Mouse (Mus musculus) thymus, postnatal 25 days (tissue): Measurements from ENCODE around the gene Met.

Experiments
- DNase-seq: peaks from one replicate; pipeline ENCODE4 v3.0.0; 2022

The Met gene

DNA sequence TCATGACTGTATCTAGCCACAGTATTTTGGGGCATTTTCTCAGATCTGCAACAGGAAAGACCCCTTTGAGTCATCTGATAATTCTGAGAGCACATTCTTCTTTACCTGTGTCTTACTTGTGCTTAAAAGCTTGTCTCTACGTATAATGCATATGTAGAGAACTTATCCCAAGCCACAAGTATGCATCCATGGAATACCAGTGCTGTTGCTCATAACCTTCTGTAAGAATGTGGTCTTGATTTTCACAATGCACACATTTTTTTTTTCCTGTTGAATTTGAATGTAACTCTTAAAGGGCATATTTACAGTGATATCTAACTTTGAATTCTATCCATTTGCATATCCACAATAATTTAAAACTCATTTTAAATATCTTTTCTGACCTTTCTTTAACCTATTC, 31.8 kb downstream of the Met start:
- no peak for DNase-seq

DNA sequence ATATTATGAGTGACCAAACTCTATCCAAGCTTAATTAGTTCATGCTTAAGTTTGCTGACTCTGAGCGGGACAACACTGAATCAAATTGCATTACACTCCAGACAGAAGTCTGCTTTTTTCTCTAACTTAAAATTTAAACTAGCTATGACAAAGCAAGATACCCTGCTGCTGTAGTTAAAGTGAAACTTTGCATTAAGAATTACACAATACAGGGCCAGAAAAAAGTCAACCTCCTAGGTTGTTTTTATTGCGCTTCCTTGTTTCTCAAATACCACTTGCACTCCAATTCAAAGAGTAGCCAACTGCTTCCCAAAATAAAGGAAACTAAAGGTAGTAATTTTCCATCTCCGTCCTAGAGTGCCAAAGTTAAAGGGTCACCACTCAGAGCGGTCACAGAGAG, 33.8 kb downstream of the Met start:
- DNase-seq, result no peak

DNA sequence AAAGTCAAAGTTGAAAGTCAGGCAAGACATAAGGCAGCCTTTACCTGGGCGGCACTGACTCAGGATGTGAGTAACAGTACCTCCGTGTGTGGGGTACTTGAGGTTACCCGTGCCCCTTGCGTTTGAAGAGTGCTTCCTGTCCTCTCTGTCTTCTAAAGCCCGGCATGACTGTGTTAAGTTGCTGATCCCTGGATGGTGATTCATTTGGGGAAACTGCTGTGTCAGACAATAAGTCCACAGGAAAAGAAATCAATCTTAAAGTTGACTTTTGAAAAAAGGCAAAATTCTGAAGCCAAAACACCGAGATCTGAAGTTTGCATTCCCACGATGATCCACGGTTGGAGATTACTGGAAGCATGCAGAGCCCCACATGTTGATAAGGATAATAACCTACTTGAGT, 35.2 kb downstream of the Met start:
- no peak for DNase-seq

DNA sequence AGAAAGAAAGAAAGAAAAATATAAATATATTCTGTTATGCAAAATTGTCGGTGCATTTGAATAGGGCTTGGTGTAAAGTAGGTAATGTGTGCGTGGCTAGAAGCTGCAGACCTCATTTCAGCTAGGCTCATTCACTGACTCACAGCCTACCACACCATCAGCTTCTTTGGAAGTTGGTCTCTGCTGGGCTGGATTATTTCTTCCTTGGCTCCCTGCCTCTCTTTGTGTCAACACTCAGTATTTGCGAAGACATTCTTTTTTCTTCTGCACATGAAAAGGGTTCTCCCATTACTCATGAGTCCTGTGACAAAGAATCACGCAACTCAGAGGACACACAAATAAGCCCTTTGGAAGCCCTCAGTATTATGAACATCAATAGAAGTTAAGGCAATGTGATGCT, 37.8 kb downstream of the Met start:
- DNase-seq, result no peak

DNA sequence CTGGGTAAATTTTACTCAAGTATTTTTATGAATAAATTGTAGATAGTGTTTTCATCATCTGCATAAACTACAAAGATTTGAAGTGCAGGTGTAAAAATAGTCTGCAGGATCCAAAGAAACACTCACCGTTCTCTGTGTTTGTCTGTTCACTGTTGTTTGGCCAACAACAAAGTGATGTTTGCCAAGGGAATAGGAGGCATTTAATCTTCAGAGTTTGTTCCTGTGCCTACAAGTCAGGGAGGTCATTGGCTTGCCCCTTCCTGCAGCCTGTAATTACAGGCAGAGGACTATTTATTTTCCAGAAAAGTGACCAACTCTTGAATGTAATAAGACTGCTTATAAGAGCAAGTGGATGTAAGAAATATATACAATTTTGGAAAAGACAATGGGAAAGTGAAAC, 38.7 kb downstream of the Met start:
- DNase-seq, result no peak

DNA sequence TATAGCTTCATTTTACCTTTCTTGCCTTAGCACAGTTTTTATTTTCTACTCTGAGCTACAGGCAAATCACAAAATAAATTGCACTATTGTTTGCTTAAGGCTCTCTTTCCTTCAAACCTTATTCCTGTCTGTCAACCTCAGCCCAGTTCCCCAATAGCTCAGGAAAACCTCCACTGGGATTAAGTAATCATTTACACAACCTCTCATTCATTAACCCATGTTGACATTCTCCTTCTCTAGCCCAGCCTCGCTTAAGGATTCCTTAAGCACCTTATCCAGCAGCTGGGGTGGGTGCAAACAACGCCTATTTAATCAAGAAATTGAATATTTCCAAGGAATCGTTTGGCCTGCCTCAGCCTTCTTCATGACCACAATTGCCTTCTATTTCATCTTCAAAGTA, 40.1 kb downstream of the Met start:
- DNase-seq, result no peak

DNA sequence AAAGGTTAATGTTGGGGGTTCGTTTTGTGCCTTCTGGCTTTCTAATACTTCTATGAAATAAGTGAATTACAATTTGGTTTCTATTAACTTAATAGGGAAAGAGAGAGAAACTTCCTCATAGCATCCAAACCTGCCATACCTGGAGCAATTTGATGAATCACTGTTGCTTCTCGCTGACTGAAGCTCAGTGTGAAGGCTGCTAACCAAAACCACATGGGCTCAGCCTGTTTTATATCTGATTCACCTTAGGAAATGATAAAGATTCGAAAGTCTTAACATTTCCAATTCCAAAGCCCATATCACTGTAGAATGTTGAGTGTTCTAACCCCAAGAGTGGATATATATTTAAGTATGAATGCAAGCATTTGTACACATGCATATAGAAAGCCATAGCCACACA, 41.9 kb downstream of the Met start:
- DNase-seq, result no peak

DNA sequence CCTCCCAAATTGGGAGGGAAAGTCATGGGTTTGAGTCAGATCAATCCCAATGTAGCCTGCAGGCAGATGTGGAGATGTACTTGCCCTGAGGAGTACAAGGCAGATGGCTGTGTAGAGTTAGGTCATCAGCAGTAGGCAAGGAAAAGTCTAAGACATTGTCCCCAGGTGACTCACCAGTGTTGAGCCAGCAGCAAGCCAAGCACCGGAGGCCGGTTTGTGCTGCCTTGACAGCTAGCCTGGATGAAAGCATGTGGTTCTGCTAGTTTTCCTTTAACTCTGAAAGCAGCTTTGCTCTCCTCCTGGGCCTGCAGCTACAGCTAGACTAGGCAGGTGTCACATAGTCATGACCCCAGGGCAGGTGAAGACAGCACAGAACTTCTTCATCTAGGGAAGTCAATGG, 43.2 kb downstream of the Met start:
- DNase-seq, result no peak

DNA sequence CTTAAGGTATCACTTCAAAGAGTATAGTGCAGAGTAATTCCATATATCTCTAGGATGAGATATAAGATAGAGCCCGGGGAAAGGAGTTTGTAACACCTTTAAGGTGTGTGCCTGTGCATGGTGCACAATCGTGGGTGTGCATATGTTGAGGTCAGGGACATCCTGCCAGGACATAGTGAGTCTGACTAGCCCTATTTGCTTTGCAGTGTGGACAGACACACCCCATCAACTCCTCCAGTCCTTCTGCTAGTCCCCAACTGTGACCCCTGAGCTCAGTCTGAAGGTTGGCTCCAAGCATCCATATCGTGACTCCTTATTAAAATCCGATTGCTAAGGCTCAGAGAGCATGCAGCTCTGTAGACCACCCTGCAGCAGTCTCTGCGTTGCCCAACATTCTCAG, 44.6 kb downstream of the Met start:
- no peak for DNase-seq

DNA sequence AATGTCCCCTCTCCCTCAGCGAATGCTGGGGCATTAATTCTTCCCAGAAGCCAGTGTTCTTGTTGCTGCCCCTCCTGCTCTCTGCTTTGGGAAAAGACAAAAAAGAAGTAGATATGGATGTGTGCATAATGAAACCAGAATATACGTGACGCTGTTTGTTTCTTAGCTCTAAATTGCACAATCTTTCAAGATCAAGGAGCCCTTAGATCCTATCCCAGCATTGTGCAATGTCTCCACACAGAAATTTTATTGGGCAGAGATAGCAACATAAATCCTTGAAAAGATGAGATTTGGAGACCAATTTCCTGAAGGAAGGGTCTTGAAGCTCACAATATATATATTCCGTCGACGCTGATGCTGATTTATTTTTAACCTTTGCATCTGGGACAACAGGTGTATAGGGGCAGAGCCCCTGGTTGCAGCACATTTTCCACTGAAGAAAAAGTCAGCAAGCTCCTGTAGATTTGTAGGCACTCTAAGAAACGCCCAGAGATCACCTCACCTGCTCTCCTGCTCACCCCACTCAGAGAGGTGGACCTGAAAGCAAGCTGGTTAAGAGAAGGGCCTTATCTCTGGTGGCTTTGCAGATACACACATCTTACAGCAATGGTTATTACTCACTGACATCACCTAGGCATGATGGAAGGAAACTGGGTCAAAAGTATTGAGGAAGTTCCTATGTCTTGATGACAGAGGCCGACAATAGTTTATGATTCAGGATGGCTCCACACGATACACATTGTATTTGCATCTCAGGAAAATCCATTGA, 45.2 kb downstream of the Met start:
- no peak for DNase-seq

DNA sequence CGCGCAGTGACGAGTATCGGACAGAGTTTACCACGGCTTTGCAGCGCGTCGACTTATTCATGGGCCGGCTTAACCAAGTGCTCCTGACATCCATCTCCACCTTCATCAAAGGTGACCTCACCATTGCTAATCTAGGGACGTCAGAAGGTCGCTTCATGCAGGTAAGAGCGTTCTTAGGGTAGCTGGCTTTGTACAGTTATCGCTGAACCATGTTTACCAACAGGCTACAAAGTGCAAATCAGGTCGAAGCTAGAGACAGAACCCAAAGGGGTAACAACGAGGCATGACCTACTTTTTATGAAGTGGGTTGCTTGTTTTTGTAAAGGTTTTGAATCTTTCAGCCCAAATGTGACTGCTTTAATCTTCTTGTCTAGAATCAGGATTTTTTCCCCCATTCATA, 49.8 kb downstream of the Met start:
- no peak for DNase-seq

DNA sequence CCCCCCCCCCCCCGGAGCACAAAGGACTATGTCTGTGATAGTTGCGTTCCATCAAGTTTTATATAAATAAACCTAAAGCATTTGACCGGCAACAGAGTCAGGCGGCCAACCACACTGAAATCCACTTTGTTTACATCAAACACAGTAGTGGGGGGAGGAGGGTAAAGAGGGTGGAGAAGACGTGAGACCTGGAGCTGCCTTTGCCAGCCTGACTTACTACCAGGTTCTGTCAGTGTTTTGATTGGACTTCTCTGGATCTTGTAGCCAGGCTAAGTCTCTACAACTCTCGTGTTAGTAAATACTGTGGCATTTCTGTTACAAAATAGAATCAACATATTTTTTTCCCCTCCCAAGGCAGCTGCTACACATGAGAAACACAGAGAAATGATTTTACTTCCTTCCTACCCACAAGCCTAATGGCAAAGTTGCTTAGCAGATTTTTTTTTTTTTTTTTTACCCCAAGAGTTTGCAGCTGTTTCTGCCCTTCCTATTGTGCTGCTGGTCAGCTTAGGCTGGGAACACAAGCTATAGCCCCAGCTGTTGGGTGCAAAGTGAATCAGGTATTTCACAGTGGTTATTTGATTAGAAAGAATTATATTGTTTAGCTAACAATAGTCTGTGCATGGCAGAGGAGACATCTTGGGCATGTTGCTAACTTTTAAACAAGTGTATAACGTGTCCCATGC, 52.3 kb downstream of the Met start:
- no peak for DNase-seq

DNA sequence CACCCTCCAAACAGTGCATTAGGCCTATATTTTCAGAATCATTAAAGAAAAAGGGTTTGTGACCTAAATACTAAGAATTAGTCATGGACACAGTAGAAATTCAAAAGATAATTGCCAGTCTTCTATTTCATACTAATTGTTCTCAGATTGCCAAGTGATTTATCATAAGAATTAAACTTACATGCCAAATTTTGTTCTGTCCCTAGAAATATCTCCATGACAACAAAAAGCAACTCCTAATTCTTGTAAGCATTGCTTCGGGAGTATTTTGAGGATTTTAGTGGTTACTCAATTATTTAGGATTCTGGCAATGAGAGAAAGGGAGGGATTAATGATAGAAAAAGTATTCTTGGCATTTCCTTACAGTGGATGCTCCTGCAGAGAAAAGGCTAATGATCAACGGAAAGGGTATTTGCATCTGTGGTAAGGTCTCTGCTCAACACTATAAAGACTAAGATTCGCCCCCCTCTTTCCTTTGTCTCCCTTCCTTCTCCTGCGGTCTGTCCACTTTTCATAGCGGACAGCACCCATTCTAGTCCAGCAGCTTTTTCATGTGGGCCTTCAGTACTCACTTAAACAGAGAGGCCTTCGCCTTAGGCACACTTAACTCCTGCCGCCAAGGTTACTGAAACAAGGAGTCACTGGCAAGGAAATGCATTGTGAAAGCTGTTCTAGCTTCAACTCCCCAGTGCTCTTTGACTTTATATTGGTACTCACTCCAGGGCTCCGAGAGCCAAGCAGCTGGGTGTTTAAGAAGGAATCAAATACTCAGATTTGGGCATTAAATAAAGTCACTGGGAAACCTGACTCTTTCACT, 58.5 kb downstream of the Met start:
- DNase-seq, result no peak

DNA sequence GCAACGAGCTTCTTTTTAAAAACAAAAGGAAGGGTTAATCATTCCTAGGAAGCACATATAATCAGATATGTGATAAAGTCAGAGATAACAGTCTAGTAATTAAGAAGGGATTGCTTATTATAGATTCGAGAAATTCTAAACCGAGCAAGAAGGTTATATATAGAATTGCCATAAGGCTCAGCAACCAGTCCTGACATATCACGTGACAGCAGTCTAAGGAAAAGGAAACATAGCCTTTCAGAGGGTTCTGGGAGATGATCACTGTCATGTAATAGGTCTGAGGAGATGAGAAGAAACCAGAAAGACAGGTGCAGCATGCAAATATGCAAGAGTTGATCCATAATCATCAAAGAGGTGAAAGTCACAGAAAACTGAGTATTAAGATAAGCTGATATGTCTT, 59.3 kb downstream of the Met start:
- DNase-seq, result no peak

DNA sequence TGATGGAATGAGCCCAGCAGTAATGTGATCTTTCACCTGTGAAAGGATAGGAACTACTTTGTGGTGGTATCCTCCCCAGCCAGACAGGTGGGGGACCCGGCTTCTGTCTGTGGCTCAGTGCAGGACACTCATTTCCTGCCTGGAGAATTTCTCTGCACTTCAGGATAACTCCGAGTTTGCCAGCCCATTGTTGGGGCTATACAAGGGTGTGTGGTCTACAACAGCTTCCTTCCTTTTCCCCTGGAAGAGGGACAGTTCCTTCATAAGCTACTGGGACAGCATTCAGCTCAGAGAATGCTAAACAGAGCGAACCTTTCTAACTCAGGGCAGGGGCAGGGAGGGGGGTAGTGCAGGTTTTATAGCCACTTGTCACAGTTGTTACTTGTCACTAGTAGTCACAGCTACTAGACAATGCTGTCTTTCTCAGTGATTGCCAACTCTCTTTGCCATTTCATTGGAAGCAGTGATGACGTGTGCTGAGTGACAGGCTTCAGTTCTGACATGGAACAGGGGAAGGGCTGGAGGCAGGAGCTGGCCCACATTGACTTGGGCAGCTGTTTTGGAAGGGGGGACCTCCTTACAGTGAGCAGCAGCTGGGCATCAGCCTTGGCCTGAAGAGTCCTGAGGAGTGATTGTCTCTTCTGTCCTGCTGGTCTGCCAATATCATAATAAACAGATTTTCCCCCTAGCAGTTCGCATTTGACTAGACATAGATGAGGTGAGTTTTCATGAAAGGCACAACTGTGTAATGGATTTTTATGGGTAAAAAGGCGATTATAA, 66.1 kb downstream of the Met start:
- no peak for DNase-seq

DNA sequence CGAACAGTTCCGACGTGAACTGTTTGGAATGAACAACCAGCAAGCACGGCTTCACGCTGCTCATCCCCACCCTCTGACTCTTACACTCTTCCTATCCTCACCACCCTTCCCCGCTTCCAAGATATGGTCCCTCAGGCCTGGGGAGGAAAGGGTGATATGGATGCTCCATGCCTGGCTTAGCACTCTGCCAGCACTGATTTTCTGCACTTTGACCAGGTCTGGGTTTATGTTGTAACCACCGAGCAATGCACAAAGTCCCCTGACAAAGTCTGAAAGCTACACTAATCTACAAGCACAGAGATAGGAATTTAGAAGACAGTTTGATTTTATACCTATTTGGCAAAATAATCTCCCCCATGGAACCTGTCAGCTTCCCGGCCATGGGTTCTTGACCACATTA, 78.0 kb downstream of the Met start:
- no peak for DNase-seq

DNA sequence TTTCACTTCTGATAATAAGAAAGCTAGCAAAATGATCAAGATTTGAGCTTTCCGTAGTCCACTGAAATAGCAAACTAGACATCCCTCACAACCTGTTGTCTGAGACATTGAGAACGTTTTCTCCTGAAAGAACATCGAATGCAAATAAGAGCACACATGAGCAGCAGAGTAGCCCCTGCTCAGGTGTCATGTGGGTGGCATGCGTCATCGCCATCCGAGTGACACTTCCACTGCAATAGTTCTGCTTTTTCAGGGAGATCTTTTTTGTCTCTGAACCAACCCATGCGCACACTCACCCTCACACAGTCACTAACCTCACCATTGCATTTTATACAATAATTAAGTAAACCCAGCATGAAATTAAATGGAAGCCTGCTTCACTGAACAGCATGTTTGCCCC, 78.8 kb downstream of the Met start:
- no peak for DNase-seq

DNA sequence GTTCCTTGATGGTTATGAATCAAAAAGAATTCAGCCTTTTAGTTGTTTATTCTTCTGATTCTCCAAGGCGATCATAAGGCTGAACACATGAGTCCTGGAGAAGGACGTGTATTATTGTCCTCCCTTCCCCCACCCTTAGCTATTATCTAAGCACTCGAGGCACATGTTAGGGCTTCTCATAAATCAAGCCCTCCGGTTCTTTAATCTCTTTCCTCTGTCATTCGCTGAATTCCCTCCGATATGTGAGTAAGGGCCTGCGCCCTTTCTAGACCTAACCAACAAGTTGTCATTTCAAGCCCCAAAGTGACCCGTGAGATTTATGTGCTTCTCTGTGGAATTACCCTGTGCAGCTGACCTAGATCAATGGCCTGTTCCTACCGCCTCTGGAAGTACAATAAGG, 81.9 kb downstream of the Met start:
- no peak for DNase-seq

DNA sequence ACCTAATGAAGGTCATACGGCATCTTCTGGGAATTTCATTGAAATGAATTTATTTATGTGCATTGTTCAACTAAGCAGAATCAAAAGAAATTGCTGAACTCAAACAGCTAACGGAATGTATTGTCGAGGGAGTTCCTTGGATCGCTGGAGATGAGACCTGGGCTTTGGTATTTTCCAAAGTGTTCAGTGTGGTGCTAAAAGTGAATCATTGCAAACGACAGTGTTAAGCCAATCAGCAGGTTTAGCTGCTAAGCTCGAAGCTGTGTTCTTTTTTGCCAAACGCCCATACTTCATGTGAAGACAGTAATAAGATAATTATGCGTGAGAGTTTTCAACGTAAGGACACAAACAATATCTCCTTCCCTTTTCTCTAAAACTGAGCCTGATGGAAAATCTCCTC, 82.7 kb downstream of the Met start:
- DNase-seq, result no peak

DNA sequence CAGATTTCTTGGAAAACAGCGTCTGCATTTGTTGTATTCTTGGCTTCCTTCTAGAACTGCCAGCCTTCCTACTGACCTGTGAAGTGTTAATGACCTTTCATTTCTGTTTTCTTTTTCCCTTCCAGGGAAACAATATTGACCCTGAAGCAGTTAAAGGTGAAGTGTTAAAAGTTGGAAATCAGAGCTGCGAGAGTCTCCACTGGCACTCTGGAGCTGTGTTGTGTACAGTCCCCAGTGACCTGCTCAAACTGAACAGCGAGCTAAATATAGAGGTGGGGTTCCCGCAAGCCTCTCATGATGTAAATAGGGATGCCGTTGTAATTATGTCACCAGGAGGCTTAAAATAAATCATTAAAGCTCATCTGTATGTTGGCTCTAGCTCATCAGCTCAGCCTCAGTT, 83.2 kb downstream of the Met start:
- DNase-seq, result no peak

DNA sequence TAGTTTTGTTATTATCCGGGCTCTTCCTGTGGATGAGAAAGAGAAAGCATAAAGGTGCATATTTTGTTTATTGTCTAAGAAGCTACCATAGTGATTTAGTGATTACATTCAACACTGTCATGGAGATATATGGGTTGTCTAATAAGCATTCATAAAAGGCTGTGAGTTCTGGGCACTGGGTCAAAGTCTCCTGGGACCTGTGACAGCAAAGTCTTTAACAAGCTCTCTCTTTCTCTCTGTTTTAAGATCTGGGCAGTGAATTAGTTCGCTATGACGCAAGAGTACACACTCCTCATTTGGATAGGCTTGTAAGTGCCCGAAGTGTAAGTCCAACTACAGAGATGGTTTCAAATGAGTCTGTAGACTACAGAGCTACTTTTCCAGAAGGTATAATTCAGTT, 85.2 kb downstream of the Met start:
- DNase-seq, result no peak

DNA sequence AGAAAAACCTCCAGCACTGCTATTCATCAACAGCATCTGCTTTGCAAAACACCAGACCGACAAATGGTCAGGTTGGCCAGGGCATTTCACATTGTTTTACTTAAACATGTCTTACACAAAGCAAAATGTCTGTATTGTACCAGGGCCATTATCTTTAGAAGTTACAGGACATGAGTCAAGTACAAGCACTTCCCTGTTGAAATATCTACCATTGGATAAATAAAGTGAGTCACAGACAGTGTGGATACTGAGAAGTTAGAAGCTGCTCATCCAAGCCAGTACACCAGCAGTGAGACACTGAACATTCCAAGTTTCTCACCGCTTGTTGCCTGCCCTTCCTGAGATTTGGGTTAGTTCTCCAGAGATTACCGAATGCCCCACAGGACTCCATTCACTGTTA, 86.0 kb downstream of the Met start:
- no peak for DNase-seq

DNA sequence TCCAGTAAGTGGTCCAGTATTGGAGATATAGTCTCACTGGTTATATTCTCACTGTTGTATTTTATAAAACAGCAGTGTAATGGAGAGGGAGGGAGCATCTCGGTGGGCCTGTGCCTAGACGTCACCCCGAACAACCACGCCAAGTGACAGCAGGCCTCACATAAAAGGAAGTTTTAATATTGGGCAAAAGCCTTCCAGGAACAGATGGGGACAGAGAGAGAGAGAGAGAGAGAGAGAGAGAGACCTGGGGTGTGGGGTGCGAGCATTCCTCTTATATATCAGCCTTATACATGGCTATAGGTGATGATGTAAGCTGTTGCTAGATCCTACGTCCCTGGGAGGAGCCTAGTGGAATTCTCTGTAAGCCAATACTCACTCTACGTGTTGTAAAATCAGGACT, 90.7 kb downstream of the Met start:
- no peak for DNase-seq
